Mouse (Mus musculus) CH12.LX (cell line): ENCODE measurements around the gene Slc24a2.

Source experiments
- BHLHE40 ChIP-seq: IDR thresholded peaks from 2 replicates; pipeline ENCODE4 v1.6.1; 2011; ENCODE audit warnings: mild to moderate bottlenecking, low read depth, low read length, improper control_type of control experiment
- EP300 ChIP-seq: IDR thresholded peaks from 2 replicates; pipeline ENCODE4 v1.6.1; 2011; ENCODE audit warnings: low read length, improper control_type of control experiment
- ETS1 ChIP-seq: conservative IDR thresholded peaks from 2 replicates; pipeline ENCODE4 v1.6.1; 2012; ENCODE audit warnings: low read depth, mild to moderate bottlenecking, inconsistent platforms, low read length, improper control_type of control experiment, moderate library complexity
- JUND ChIP-seq: conservative IDR thresholded peaks from 2 replicates; pipeline ENCODE4 v1.6.1; 2011; ENCODE audit warnings: low read depth, low read length, improper control_type of control experiment

GRCm38 (mm10) chr4:87126756-87127155 is 103.5 kb downstream of the Slc24a2 start:
- TF ChIP-seq BHLHE40 = no peak
- no peak for TF ChIP-seq JUND
- TF ChIP-seq ETS1 = no peak
- no peak for TF ChIP-seq EP300
